ENCODE assay signal across 8 mouse cellular contexts in genomic region chr10:81601396-81601905, GRCm38 (mm10). TPM values are rescaled to one million over a fixed set of nuclear protein-coding genes. Genes with fewer than 3 reads are reported as not detected.
DNase-seq lines count a peak whose midpoint lies in the region; ATAC-seq and TF ChIP-seq lines count a peak whose summit lies in the region.

No protein-coding gene starts in this region.

- 45% methylated on average over 7 of the region's 7 CpGs for WGBS in liver, adult 2 months
- 18% methylated on average over 7 of the region's 7 CpGs for WGBS in embryonic facial prominence, embryonic 14.5 days
- WGBS in intestine, embryonic 16.5 days = 34% methylated on average over 7 of the region's 7 CpGs
- 18% methylated on average over 7 of the region's 7 CpGs for WGBS in neural tube, embryonic 13.5 days

- peak overlapping the region; percentile 47; the same call in 1 of the 2 replicates for H3K9ac ChIP-seq in liver, adult 2 months (ENCODE audit: low read depth, low read length)
- H3K9ac ChIP-seq in embryonic facial prominence, embryonic 14.5 days (ENCODE audit: low read depth, low read length) = peak overlapping the region; percentile 22; the same call in 1 of the 2 replicates
- H3K9ac ChIP-seq in intestine, embryonic 16.5 days (ENCODE audit: low read depth, low read length) = peak overlapping the region; percentile 52
- H3K9ac ChIP-seq in neural tube, embryonic 13.5 days = peak overlapping the region; percentile 27; the same call in 1 of the 2 replicates

- no peak for DNase-seq in liver, adult 2 months (ENCODE audit: extremely low read depth, low read depth, low spot score)
- no peak for DNase-seq in liver
- DNase-seq in embryonic facial prominence, embryonic 14.5 days (ENCODE audit: low spot score) = no peak
- DNase-seq in MN1 (ENCODE audit: low spot score) = no peak
- no peak for DNase-seq in yolk sac, embryonic 10.5 days (ENCODE audit: low spot score)

- no peak for TF ChIP-seq POLR2A in liver, adult 2 months (IDR thresholded peaks at IDR 0.05; ENCODE audit: extremely low read depth, insufficient read depth, low read length)

- peak overlapping the region; percentile 59 for H3K4me2 ChIP-seq in embryonic facial prominence, embryonic 14.5 days (ENCODE audit: low read depth, low read length)
- peak overlapping the region; percentile 62 for H3K4me2 ChIP-seq in intestine, embryonic 16.5 days (ENCODE audit: low read depth, low read length)
- peak overlapping the region; percentile 51 for H3K4me2 ChIP-seq in neural tube, embryonic 13.5 days

- ATAC-seq in embryonic facial prominence, embryonic 14.5 days (ENCODE audit: low read depth) = no peak
- no peak for ATAC-seq in intestine, embryonic 16.5 days
- no peak for ATAC-seq in neural tube, embryonic 13.5 days (ENCODE audit: low read depth)
- ATAC-seq in megakaryocyte-erythroid progenitor cell, adult 5-6 weeks (replicated peaks; ENCODE audit: low FRiP score, low TSS enrichment, poor library complexity, severe bottlenecking) = no peak

- no peaks in the 10 kb centered on the region for H3K27me3 ChIP-seq in liver, adult 2 months (ENCODE audit: control insufficient read depth, insufficient read depth, low read length)
- H3K27me3 ChIP-seq in embryonic facial prominence, embryonic 14.5 days (replicated peaks; ENCODE audit: control insufficient read depth, insufficient read depth, low read length) = no peaks in the 10 kb centered on the region
- H3K27me3 ChIP-seq in intestine, embryonic 16.5 days (replicated peaks; ENCODE audit: control insufficient read depth, insufficient read depth, low read length) = no peaks in the 10 kb centered on the region
- H3K27me3 ChIP-seq in neural tube, embryonic 13.5 days = peaks cover 31% of the 10 kb centered on the region

- H3K36me3 ChIP-seq in liver, adult 2 months (ENCODE audit: control insufficient read depth, insufficient read depth, low read length) = no peaks in the 10 kb centered on the region
- no peaks in the 10 kb centered on the region for H3K36me3 ChIP-seq in embryonic facial prominence, embryonic 14.5 days (ENCODE audit: control insufficient read depth, insufficient read depth, low read length)
- H3K36me3 ChIP-seq in intestine, embryonic 16.5 days (ENCODE audit: control insufficient read depth, insufficient read depth, low read length) = no peaks in the 10 kb centered on the region
- H3K36me3 ChIP-seq in neural tube, embryonic 13.5 days = no peaks in the 10 kb centered on the region

- peaks cover 10% of the 10 kb centered on the region for H3K4me1 ChIP-seq in liver, adult 2 months (ENCODE audit: control insufficient read depth, insufficient read depth, low read length)
- peaks cover 28% of the 10 kb centered on the region for H3K4me1 ChIP-seq in embryonic facial prominence, embryonic 14.5 days (ENCODE audit: control insufficient read depth, insufficient read depth, low read length)
- peaks cover 44% of the 10 kb centered on the region for H3K4me1 ChIP-seq in intestine, embryonic 16.5 days (ENCODE audit: control insufficient read depth, insufficient read depth, low read length)
- peaks cover 56% of the 10 kb centered on the region for H3K4me1 ChIP-seq in neural tube, embryonic 13.5 days (replicated peaks)

- H3K27ac ChIP-seq in liver, adult 2 months (replicated peaks; ENCODE audit: insufficient read depth, low read depth, low read length) = peak overlapping the region; percentile 30
- peak overlapping the region; percentile 80 for H3K27ac ChIP-seq in embryonic facial prominence, embryonic 14.5 days (replicated peaks; ENCODE audit: low read depth, low read length)
- H3K27ac ChIP-seq in intestine, embryonic 16.5 days (ENCODE audit: low read length) = peak overlapping the region; percentile 27; the same call in 1 of the 2 replicates
- no peak overlapping the region for H3K27ac ChIP-seq in neural tube, embryonic 13.5 days (replicated peaks)

- TF ChIP-seq CTCF in liver, adult 2 months (IDR thresholded peaks at IDR 0.05; ENCODE audit: low read depth, low read length) = no peak

- no peaks in the 10 kb centered on the region for H3K79me2 ChIP-seq in liver, adult 2 months (ENCODE audit: control insufficient read depth, insufficient read depth, low read length)

- no peaks in the 10 kb centered on the region for H3K9me3 ChIP-seq in embryonic facial prominence, embryonic 14.5 days (ENCODE audit: control insufficient read depth, low read length)
- H3K9me3 ChIP-seq in intestine, embryonic 16.5 days (ENCODE audit: control insufficient read depth, low read length) = no peaks in the 10 kb centered on the region
- no peaks in the 10 kb centered on the region for H3K9me3 ChIP-seq in neural tube, embryonic 13.5 days

- H3K4me3 ChIP-seq in liver, adult 2 months (ENCODE audit: insufficient read depth, low read depth, low read length) = no peak overlapping the region
- peak overlapping the region; percentile 28 for H3K4me3 ChIP-seq in embryonic facial prominence, embryonic 14.5 days (ENCODE audit: low read depth, low read length)
- H3K4me3 ChIP-seq in intestine, embryonic 16.5 days (ENCODE audit: low read length) = peak overlapping the region; percentile 27
- no peak overlapping the region for H3K4me3 ChIP-seq in neural tube, embryonic 13.5 days

RNA-seq across cellular contexts. Expression of gene Tle6, which starts 0.6 kb away (rescaled TPM):
- 0.94 and 1.6 TPM in 2 replicates for total RNA-seq in liver, adult 2 months (2014; rRNA removed)
- polyA plus RNA-seq in liver, adult 2 months (2012; rRNA removed) = 3.5 and 4.2 TPM in 2 replicates
- 17.1 and 17.8 TPM in 2 replicates for polyA plus RNA-seq in embryonic facial prominence, embryonic 14.5 days (2014; fragmentation: Nextera tagmentation; extraction: Ambion mirVana)
- 21.0 and 22.7 TPM in 2 replicates for polyA plus RNA-seq in intestine, embryonic 16.5 days (2015; fragmentation: Nextera tagmentation; extraction: Ambion mirVana)
- polyA plus RNA-seq in neural tube, embryonic 13.5 days (2015; fragmentation: Nextera tagmentation; extraction: Ambion mirVana) = 4.9 and 6.2 TPM in 2 replicates
- 7.9 and 14.3 TPM in 2 replicates for total RNA-seq in megakaryocyte-erythroid progenitor cell, adult 5-6 weeks (2014; fragmentation: Nextera tagmentation)
- total RNA-seq in megakaryocyte-erythroid progenitor cell, adult 5-6 weeks (2017) = 3.5 and 14.3 TPM in 2 replicates

RNA-seq across cellular contexts. Expression of gene BC025920, which starts 4.6 kb away (rescaled TPM):
- 0.55 and 0.67 TPM in 2 replicates for total RNA-seq in liver, adult 2 months (2014; rRNA removed)
- polyA plus RNA-seq in liver, adult 2 months (2012; rRNA removed) = 0.29 and 0.56 TPM in 2 replicates
- 0.20 and 0.61 TPM in 2 replicates for polyA plus RNA-seq in embryonic facial prominence, embryonic 14.5 days (2014; fragmentation: Nextera tagmentation; extraction: Ambion mirVana)
- 0.61 and 1.2 TPM in 2 replicates for polyA plus RNA-seq in intestine, embryonic 16.5 days (2015; fragmentation: Nextera tagmentation; extraction: Ambion mirVana)
- 2.5 and 3.3 TPM in 2 replicates for polyA plus RNA-seq in neural tube, embryonic 13.5 days (2015; fragmentation: Nextera tagmentation; extraction: Ambion mirVana)
- 3.4 and 4.5 TPM in 2 replicates for total RNA-seq in megakaryocyte-erythroid progenitor cell, adult 5-6 weeks (2014; fragmentation: Nextera tagmentation)
- total RNA-seq in megakaryocyte-erythroid progenitor cell, adult 5-6 weeks (2017) = 2.8 and 4.6 TPM in 2 replicates

RNA-seq across cellular contexts. Expression of gene Sirt6, which starts 26.1 kb away (rescaled TPM):
- 1.5 and 1.6 TPM in 2 replicates for total RNA-seq in liver, adult 2 months (2014; rRNA removed)
- 5.4 and 9.2 TPM in 2 replicates for polyA plus RNA-seq in liver, adult 2 months (2012; rRNA removed)
- polyA plus RNA-seq in embryonic facial prominence, embryonic 14.5 days (2014; fragmentation: Nextera tagmentation; extraction: Ambion mirVana) = 24.4 and 29.0 TPM in 2 replicates
- polyA plus RNA-seq in intestine, embryonic 16.5 days (2015; fragmentation: Nextera tagmentation; extraction: Ambion mirVana) = 29.3 and 29.5 TPM in 2 replicates
- 56.2 and 57.6 TPM in 2 replicates for polyA plus RNA-seq in neural tube, embryonic 13.5 days (2015; fragmentation: Nextera tagmentation; extraction: Ambion mirVana)
- 13.7 and 18.3 TPM in 2 replicates for total RNA-seq in megakaryocyte-erythroid progenitor cell, adult 5-6 weeks (2014; fragmentation: Nextera tagmentation)
- total RNA-seq in megakaryocyte-erythroid progenitor cell, adult 5-6 weeks (2017) = 2.1 and 5.5 TPM in 2 replicates

RNA-seq across cellular contexts. Expression of gene Ankrd24, which starts 26.9 kb away (rescaled TPM):
- total RNA-seq in liver, adult 2 months (2014; rRNA removed) = 5.6 and 6.6 TPM in 2 replicates
- polyA plus RNA-seq in liver, adult 2 months (2012; rRNA removed) = 12.8 and 19.5 TPM in 2 replicates
- 7.2 and 7.3 TPM in 2 replicates for polyA plus RNA-seq in embryonic facial prominence, embryonic 14.5 days (2014; fragmentation: Nextera tagmentation; extraction: Ambion mirVana)
- polyA plus RNA-seq in intestine, embryonic 16.5 days (2015; fragmentation: Nextera tagmentation; extraction: Ambion mirVana) = 8.2 and 8.7 TPM in 2 replicates
- 10.6 and 11.8 TPM in 2 replicates for polyA plus RNA-seq in neural tube, embryonic 13.5 days (2015; fragmentation: Nextera tagmentation; extraction: Ambion mirVana)
- 7.7 and 10.4 TPM in 2 replicates for total RNA-seq in megakaryocyte-erythroid progenitor cell, adult 5-6 weeks (2014; fragmentation: Nextera tagmentation)
- total RNA-seq in megakaryocyte-erythroid progenitor cell, adult 5-6 weeks (2017) = 2.1 and 3.0 TPM in 2 replicates

RNA-seq across cellular contexts. Expression of gene Tle2, which starts 27.1 kb away (rescaled TPM):
- 3.0 and 7.2 TPM in 2 replicates for total RNA-seq in liver, adult 2 months (2014; rRNA removed)
- polyA plus RNA-seq in liver, adult 2 months (2012; rRNA removed) = 35.4 and 56.0 TPM in 2 replicates
- 30.2 and 39.4 TPM in 2 replicates for polyA plus RNA-seq in embryonic facial prominence, embryonic 14.5 days (2014; fragmentation: Nextera tagmentation; extraction: Ambion mirVana)
- polyA plus RNA-seq in intestine, embryonic 16.5 days (2015; fragmentation: Nextera tagmentation; extraction: Ambion mirVana) = 12.6 and 13.6 TPM in 2 replicates
- 31.1 and 32.9 TPM in 2 replicates for polyA plus RNA-seq in neural tube, embryonic 13.5 days (2015; fragmentation: Nextera tagmentation; extraction: Ambion mirVana)
- 4.2 and 5.9 TPM in 2 replicates for total RNA-seq in megakaryocyte-erythroid progenitor cell, adult 5-6 weeks (2014; fragmentation: Nextera tagmentation)
- 0.33 and 0.69 TPM in 2 replicates for total RNA-seq in megakaryocyte-erythroid progenitor cell, adult 5-6 weeks (2017)

Comparison
In these comparisons a context has a peak if more than half of its experiments do, and no peak if none do; other contexts are left out.
1. H3K4me3 ChIP-seq: peak in embryonic facial prominence, embryonic 14.5 days (single experiment) and intestine, embryonic 16.5 days (single experiment); none in liver, adult 2 months (single experiment) and neural tube, embryonic 13.5 days (single experiment).
2. Peak in every context shown above with its lines, with median percentiles within 50 percentile points of each other: H3K9ac ChIP-seq and H3K4me2 ChIP-seq.